Mouse (Mus musculus) kidney, embryonic 14.5 days (tissue): ENCODE results near the gene Nrxn1. TPM values are rescaled to one million over a fixed set of nuclear protein-coding genes. Genes with fewer than 3 reads are reported as not detected.

Experiments used
- ATAC-seq: fragments of 200-750 bp; cut with Nextera tagmentation; 2 replicates; pipeline ENCODE4 v1.8.0; 2017; ENCODE audit warnings: moderate number of reproducible peaks, mild to moderate bottlenecking, moderate TSS enrichment, moderate library complexity; ENCODE audit not compliant: low FRiP score, low TSS enrichment
- H3K27ac ChIP-seq: fragments of 300-500 bp; sonication (generic); 2 replicates; pipeline ENCODE4 v1.5.1; 2014; ENCODE audit warnings: low read depth, mild to moderate bottlenecking, low read length, moderate library complexity, mixed read lengths
- H3K27me3 ChIP-seq: fragments of 300-500 bp; sonication (generic); 2 replicates; pipeline ENCODE4 v1.6.1; 2014; ENCODE audit warnings: mild to moderate bottlenecking, low read length; ENCODE audit not compliant: control insufficient read depth, insufficient read depth
- H3K36me3 ChIP-seq: fragments of 300-500 bp; sonication (generic); 2 replicates; pipeline ENCODE4 v1.6.1; 2014; ENCODE audit warnings: low read length, mixed read lengths; ENCODE audit not compliant: control insufficient read depth, insufficient read depth
- H3K4me1 ChIP-seq: fragments of 300-500 bp; sonication (generic); 2 replicates; pipeline ENCODE4 v1.6.1; 2014; ENCODE audit warnings: low read length, mixed read lengths; ENCODE audit not compliant: control insufficient read depth, insufficient read depth
- H3K4me2 ChIP-seq: fragments of 300-500 bp; sonication (generic); replicated peaks from 2 replicates; pipeline ENCODE4 v1.6.1; 2014; ENCODE audit warnings: low read depth, mild to moderate bottlenecking, low read length
- H3K4me3 ChIP-seq: fragments of 300-500 bp; sonication (generic); 2 replicates; pipeline ENCODE4 v1.5.1; 2014; ENCODE audit warnings: mild to moderate bottlenecking, low read length
- H3K9ac ChIP-seq: fragments of 300-500 bp; sonication (generic); 2 replicates; pipeline ENCODE4 v1.6.1; 2014; ENCODE audit warnings: low read depth, mild to moderate bottlenecking, low read length, moderate library complexity
- H3K9me3 ChIP-seq: fragments of 300-500 bp; sonication (generic); 2 replicates; pipeline ENCODE4 v1.6.1; 2016; ENCODE audit warnings: low read length; ENCODE audit not compliant: control insufficient read depth
- WGBS: fragments of 180-500 bp; shearing (Covaris S2); extraction: QIAGEN DNeasy Blood & Tissue Kit; methylation state at CpG from one replicate; pipeline ENCODE4 v1.1.7; 2014; 5-methylcytosine and 5-hydroxymethylcytosine counted together
- polyA plus RNA-seq: library from polyadenylated mRNA; unstranded; fragments of >200 nt; fragmentation: Nextera tagmentation; extraction: Ambion mirVana; gene quantifications from 2 replicates; pipeline ENCODE4 v1.2.1, GENCODE M21; 2014

Nrxn1 gene
- polyA plus RNA-seq, 1 experiment from 2014 or later = 10.1 TPM

DNA sequence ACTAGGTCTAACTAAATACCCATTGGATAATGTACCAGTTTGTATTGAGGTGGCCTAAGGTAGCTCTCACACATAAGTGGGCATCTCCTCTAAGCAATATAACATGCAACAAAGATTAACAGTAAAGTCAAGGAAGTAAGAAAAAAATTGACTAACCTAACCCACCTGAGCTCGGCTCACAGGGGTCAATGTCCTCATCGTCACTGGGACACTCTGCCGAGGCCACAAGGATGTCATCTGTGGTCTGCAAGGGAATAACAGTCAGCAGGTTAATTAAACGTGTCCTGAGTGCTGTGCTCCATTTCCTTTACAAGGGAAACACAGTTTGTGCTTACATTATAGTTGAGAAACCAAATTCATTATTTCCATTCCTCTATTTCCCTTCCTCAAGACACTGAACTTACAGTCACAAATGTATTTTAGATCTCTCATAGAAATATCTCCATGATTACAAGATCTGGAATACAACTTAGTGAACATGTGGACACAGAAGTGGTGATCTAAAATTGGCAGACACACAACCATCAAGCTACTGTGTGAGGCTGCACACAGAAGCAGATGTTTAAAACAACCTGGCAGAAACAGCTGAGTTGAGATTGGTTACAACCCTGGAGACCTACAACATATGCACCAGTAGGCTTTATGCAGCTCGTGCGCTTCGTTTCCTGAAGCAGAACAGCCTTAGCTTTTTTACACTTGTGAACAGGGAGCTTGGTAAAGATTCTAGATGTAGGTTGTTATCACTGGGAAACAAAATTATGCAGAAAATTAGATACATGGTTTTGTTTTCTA lies 1033.4 kb downstream of the Nrxn1 start:
- Histone ChIP-seq H3K36me3 (no peaks in the 10 kb centered on the region), H3K4me2 (no peak overlapping the region), H3K9ac (no peak overlapping the region), H3K27ac (no peak overlapping the region), H3K4me3 (no peak overlapping the region), H3K9me3 (no peaks in the 10 kb centered on the region), H3K27me3 (no peaks in the 10 kb centered on the region), H3K4me1 (no peaks in the 10 kb centered on the region)
- WGBS = 55% methylated on average over 7 of the region's 7 CpGs
- ATAC-seq = no peak

DNA sequence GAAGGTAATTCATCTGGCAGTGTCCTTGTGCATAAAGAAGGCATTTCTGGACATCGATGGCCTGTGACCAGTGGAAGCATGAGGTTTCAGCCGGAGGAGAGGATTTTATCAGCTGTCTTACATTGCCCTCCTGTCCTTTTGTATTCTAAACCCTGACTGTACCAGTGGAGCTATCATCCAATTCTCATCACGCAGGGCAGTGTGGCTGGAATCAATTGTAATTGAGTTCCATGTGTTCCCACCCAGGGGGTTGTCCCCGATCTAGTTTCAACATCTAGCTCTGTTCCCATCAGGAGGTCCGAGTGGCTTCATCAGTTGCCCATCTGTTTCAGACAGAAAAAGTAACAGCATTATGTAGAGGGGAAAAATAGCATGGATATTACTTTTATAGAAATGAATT lies 1038.6 kb downstream of the Nrxn1 start:
- WGBS = 67% methylated on average over 5 of the region's 5 CpGs
- no peaks in the 10 kb centered on the region for H3K36me3 ChIP-seq
- H3K9me3 ChIP-seq = no peaks in the 10 kb centered on the region
- no peak overlapping the region for H3K4me2 ChIP-seq
- ATAC-seq = no peak
- no peak overlapping the region for H3K4me3 ChIP-seq
- H3K9ac ChIP-seq = no peak overlapping the region
- no peaks in the 10 kb centered on the region for H3K27me3 ChIP-seq
- H3K4me1 ChIP-seq = no peaks in the 10 kb centered on the region
- H3K27ac ChIP-seq = no peak overlapping the region

DNA sequence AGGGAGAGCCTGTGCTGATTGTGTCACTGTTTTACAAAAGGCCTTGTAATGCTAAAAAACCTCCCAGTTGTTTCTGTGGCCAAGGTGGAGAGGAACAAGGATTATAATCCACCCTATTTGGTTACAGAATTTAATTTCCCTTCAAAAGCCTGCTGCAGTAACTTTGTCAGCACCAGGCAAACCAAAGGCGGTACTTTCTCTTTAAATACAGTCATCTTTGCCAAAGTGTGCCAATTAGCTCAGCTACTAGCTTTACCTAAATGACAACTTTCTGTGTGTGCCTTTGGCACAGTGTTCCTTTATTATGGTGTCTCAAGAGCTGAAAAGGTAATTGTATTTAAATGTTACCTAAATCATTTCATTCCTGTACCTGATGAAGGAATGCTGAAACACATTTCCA lies 1053.6 kb downstream of the Nrxn1 start:
- no peak for ATAC-seq
- H3K27me3 ChIP-seq = no peaks in the 10 kb centered on the region
- no peaks in the 10 kb centered on the region for H3K4me1 ChIP-seq
- H3K4me2 ChIP-seq = no peak overlapping the region
- H3K27ac ChIP-seq = no peak overlapping the region
- 65% methylated on average over 1 of the region's 1 CpGs for WGBS
- H3K36me3 ChIP-seq = no peaks in the 10 kb centered on the region
- H3K9me3 ChIP-seq = no peaks in the 10 kb centered on the region
- no peak overlapping the region for H3K4me3 ChIP-seq
- H3K9ac ChIP-seq = no peak overlapping the region

DNA sequence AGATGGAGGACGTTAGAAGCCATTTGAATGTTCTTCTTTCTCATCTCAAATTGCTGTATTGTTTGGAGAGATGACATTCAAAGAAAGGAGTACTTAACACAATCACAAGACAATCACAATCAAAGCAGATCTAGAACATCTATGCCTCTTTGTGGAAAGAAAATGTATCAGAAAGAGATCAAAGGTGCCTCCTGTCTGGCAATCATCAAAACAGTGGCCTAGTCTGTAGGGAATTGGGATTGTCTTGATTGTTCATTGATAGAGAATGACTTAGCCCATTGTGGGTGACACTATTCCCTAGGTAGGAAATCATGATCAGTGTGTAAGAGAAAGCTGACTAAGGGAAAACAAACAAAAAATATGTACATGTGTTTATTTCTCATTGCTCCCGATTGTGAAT lies 1060.5 kb downstream of the Nrxn1 start:
- ATAC-seq = no peak
- no peaks in the 10 kb centered on the region for H3K4me1 ChIP-seq
- no peaks in the 10 kb centered on the region for H3K9me3 ChIP-seq
- no peak overlapping the region for H3K27ac ChIP-seq
- no peaks in the 10 kb centered on the region for H3K27me3 ChIP-seq
- no peak overlapping the region for H3K4me3 ChIP-seq
- H3K36me3 ChIP-seq = no peaks in the 10 kb centered on the region
- no peak overlapping the region for H3K4me2 ChIP-seq
- no peak overlapping the region for H3K9ac ChIP-seq
- WGBS = 83% methylated on average over 2 of the region's 2 CpGs

DNA sequence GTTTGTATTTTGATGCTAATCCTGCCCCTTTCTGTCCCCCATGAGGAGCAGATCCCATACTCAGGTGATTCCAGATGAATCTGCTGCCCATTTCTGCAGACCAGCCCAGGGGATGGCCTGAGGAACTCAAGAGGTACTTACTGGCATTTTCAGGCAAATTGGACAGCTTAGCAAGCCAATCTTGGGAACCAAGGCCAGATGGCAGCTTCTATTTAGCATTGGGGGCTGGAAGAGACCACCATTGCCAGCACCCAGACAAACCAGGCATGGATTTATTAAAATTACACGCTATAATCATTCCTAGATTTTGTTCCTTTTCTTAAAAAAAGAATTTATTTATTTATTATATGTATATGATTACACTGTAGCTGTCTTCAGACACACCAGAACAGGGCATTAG lies 1076.2 kb downstream of the Nrxn1 start:
- Histone ChIP-seq H3K4me2 (no peak overlapping the region), H3K9me3 (no peaks in the 10 kb centered on the region), H3K27ac (no peak overlapping the region), H3K9ac (no peak overlapping the region), H3K4me3 (no peak overlapping the region), H3K27me3 (no peaks in the 10 kb centered on the region), H3K4me1 (no peaks in the 10 kb centered on the region), H3K36me3 (no peaks in the 10 kb centered on the region)
- WGBS = 85% methylated on average over 1 of the region's 1 CpGs
- ATAC-seq = no peak

DNA sequence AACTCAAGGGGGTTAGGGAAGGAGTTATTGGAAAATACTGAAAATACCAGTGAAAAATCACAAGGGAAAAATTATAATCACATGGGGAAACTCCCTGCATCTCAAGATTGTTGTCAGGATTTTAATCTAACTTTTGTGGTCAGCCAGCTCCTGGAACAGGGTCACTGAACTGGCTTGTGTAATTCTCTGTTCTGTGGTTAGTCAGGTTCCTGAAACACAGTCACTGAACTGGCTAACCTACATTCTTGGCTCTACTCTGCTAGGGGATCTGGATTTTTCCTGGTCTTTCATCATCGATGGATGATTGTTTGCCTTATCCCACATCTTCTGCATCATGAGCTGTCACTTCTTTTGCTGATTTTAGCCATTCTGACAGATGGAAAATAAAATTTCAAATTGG lies 1081.1 kb downstream of the Nrxn1 start:
- Histone ChIP-seq H3K9ac (no peak overlapping the region), H3K4me1 (no peaks in the 10 kb centered on the region), H3K4me3 (no peak overlapping the region), H3K9me3 (no peaks in the 10 kb centered on the region), H3K27me3 (no peaks in the 10 kb centered on the region), H3K36me3 (no peaks in the 10 kb centered on the region), H3K4me2 (no peak overlapping the region), H3K27ac (no peak overlapping the region)
- WGBS = 88% methylated on average over 1 of the region's 1 CpGs
- no peak for ATAC-seq

DNA sequence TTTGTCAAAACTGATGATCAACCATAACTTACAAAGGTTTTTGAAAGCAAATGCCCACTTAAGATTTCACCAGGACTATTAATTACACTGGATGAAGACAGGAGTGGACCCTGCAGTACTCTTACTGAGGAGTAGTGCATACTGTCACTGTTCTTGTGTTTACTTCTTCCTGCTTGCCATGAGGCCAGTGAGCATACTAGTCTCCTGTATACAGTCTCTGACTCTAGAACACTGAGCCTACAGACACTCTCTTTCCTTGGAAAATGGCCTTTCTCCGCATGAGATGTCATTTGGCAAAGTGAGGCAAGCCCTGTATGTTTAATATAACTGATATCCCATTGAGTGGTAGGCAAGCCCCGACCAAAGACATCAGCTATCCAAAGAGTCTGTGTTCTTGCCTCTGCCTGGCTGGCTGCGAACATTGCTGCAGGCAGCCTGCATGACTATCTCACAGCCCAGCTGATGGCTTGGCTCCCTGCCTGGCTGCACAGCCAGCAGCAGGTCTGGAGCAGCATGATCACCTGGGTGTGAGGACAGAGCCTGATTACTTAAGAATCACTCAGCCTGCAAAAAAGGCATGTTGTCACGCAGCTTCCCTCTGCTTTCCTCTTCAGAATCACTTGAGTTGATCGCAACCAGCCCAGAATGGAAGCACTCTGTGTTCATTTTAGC lies 1085.3 kb downstream of the Nrxn1 start:
- Histone ChIP-seq H3K4me1 (no peaks in the 10 kb centered on the region), H3K4me3 (no peak overlapping the region), H3K9ac (no peak overlapping the region), H3K4me2 (no peak overlapping the region), H3K27me3 (no peaks in the 10 kb centered on the region), H3K36me3 (no peaks in the 10 kb centered on the region), H3K27ac (no peak overlapping the region), H3K9me3 (no peaks in the 10 kb centered on the region)
- no peak for ATAC-seq
- 62% methylated on average over 5 of the region's 5 CpGs for WGBS

DNA sequence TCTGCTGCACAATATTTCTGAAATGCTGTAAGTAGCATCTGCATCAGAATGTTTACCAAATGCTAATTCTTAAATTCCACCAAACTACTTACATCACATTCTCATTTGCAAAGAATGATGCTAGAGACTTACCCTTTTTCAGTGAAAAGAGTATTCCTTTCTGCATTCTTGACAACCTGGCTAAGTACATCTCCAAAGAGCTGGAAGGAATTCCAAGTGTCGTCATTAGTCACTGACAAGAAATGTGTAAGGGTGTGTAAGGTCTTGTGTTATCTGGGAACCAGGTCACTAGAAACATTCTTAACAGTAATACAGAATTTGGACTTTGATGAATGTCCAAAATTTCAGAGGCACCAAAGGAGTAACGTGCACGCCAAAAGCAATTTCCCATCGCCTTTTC lies 1102.2 kb downstream of the Nrxn1 start:
- WGBS = 86% methylated on average over 4 of the region's 4 CpGs
- Histone ChIP-seq H3K4me1 (no peaks in the 10 kb centered on the region), H3K27ac (no peak overlapping the region), H3K9me3 (no peaks in the 10 kb centered on the region), H3K9ac (no peak overlapping the region), H3K4me3 (no peak overlapping the region), H3K4me2 (no peak overlapping the region), H3K36me3 (no peaks in the 10 kb centered on the region), H3K27me3 (no peaks in the 10 kb centered on the region)
- ATAC-seq = no peak
